Mouse (Mus musculus) midbrain, embryonic 16.5 days (tissue): ENCODE results near the gene Sfxn5. TPM values are rescaled to one million over a fixed set of nuclear protein-coding genes. Genes with fewer than 3 reads are reported as not detected.

ENCODE experiments used
- ATAC-seq: fragments of 200-750 bp; cut with Nextera tagmentation; 2 replicates; pipeline ENCODE4 v1.8.0; 2017; ENCODE audit warnings: moderate TSS enrichment
- H3K27ac ChIP-seq: fragments of 300-500 bp; sonication (generic); 2 replicates; pipeline ENCODE4 v1.5.1; 2014; ENCODE audit warnings: mild to moderate bottlenecking, low read length, mixed read lengths
- H3K27me3 ChIP-seq: fragments of 300-500 bp; sonication (generic); 2 replicates; pipeline ENCODE4 v1.6.1; 2014; ENCODE audit warnings: low read depth, low read length, mixed read lengths; ENCODE audit not compliant: control insufficient read depth, insufficient read depth
- H3K36me3 ChIP-seq: fragments of 300-500 bp; sonication (generic); 2 replicates; pipeline ENCODE4 v1.6.1; 2014; ENCODE audit warnings: mild to moderate bottlenecking, low read length, moderate library complexity, mixed read lengths; ENCODE audit not compliant: control insufficient read depth, insufficient read depth
- H3K4me1 ChIP-seq: fragments of 300-500 bp; sonication (generic); 2 replicates; pipeline ENCODE4 v1.6.1; 2014; ENCODE audit warnings: mild to moderate bottlenecking, low read length, mixed read lengths; ENCODE audit not compliant: control insufficient read depth, insufficient read depth
- H3K4me2 ChIP-seq: fragments of 300-500 bp; sonication (generic); 2 replicates; pipeline ENCODE4 v1.6.1; 2014; ENCODE audit warnings: mild to moderate bottlenecking, low read length, mixed read lengths
- H3K4me3 ChIP-seq: fragments of 300-500 bp; sonication (generic); 2 replicates; pipeline ENCODE4 v1.5.1; 2014; ENCODE audit warnings: low read depth, mild to moderate bottlenecking, low read length, moderate library complexity, mixed read lengths
- H3K9ac ChIP-seq: fragments of 300-500 bp; sonication (generic); 2 replicates; pipeline ENCODE4 v1.6.1; 2014; ENCODE audit warnings: low read depth, low read length, mixed read lengths
- H3K9me3 ChIP-seq: fragments of 300-500 bp; sonication (generic); replicated peaks from 2 replicates; pipeline ENCODE4 v1.6.1; 2014; ENCODE audit warnings: mild to moderate bottlenecking, low read length, mixed read lengths; ENCODE audit not compliant: control insufficient read depth, poor library complexity, severe bottlenecking
- WGBS: fragments of 180-500 bp; shearing (Covaris S2); extraction: QIAGEN DNeasy Blood & Tissue Kit; methylation state at CpG from one replicate; pipeline ENCODE4 v1.1.7; 2014; 5-methylcytosine and 5-hydroxymethylcytosine counted together
- polyA plus RNA-seq: library from polyadenylated mRNA; unstranded; fragments of >200 nt; fragmentation: Nextera tagmentation; extraction: Ambion mirVana; gene quantifications from 2 replicates; pipeline ENCODE4 v1.2.1, GENCODE M21; 2015

The Sfxn5 gene
- polyA plus RNA-seq, 1 experiment from 2014 or later, result 41.3 TPM

DNA sequence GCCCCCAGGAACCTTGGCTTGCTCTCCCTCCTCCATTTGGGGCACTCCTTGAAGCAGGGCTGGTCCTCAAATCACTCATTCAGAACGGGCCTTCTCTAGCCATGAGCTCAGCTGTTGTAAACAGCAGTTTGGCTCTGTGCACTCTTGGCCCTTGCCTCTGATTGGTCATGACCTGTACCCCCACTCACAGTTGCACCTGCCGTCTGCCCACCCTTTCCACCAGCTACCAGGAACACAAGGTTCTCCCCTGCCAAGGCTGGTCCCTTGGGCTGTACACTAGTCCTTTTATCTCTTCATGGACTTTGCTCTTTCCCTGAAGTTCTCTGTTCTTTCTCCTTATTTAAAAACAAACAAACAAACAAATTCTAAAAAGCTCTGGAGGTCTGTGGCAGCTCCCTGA lies 105.7 kb downstream of the Sfxn5 start:
- ATAC-seq, result no peak
- Histone ChIP-seq H3K9ac (no peak overlapping the region), H3K4me3 (no peak overlapping the region), H3K27ac (no peak overlapping the region), H3K4me2 (no peak overlapping the region), H3K9me3 (no peaks in the 10 kb centered on the region), H3K27me3 (no peaks in the 10 kb centered on the region), H3K36me3 (no peaks in the 10 kb centered on the region), H3K4me1 (no peaks in the 10 kb centered on the region)
- WGBS, result 77% methylated on average over 2 of the region's 2 CpGs

DNA sequence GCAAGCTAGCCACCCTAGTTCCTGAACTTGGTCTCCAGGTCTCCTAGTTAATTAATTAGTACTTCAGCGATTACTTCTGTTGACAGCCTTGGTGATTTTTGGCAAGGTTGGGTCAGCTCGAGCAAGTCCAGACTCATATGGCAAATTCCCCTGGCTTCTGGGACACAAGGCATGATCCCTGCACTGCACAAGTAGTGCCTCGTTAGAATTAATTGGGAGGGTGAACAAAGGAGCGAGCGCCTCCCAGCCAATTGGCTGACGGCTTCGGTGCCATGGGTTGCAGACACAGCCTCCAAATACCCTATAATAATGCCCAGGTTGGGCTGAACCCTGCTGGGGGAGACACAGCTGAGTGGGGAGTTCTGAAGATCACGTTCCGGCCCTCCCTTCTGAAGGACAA lies 106.7 kb downstream of the Sfxn5 start:
- Histone ChIP-seq H3K27ac (no peak overlapping the region), H3K4me1 (no peaks in the 10 kb centered on the region), H3K9me3 (no peaks in the 10 kb centered on the region), H3K9ac (no peak overlapping the region), H3K36me3 (no peaks in the 10 kb centered on the region), H3K4me2 (no peak overlapping the region), H3K27me3 (no peaks in the 10 kb centered on the region), H3K4me3 (no peak overlapping the region)
- WGBS, result 73% methylated on average over 9 of the region's 9 CpGs
- ATAC-seq, result no peak

- H3K36me3 ChIP-seq, result no peaks in the 10 kb centered on the region
- H3K4me3 ChIP-seq, result no peak overlapping the region
- ATAC-seq, result no peak
- H3K4me2 ChIP-seq, result no peak overlapping the region
- no peak overlapping the region for H3K27ac ChIP-seq
- H3K27me3 ChIP-seq, result no peaks in the 10 kb centered on the region
- H3K4me1 ChIP-seq, result no peaks in the 10 kb centered on the region
- H3K9me3 ChIP-seq, result no peaks in the 10 kb centered on the region
- 30% methylated on average over 15 of the region's 15 CpGs for WGBS
- no peak overlapping the region for H3K9ac ChIP-seq
These were observed 108.8 kb downstream of the Sfxn5 start for GRCm38 (mm10) chr6:85224442-85224891.

GRCm38 (mm10) chr6:85223498-85224150 lies 109.6 kb downstream of the Sfxn5 start:
- WGBS, result 43% methylated on average over 14 of the region's 14 CpGs
- no peak overlapping the region for H3K27ac ChIP-seq

DNA sequence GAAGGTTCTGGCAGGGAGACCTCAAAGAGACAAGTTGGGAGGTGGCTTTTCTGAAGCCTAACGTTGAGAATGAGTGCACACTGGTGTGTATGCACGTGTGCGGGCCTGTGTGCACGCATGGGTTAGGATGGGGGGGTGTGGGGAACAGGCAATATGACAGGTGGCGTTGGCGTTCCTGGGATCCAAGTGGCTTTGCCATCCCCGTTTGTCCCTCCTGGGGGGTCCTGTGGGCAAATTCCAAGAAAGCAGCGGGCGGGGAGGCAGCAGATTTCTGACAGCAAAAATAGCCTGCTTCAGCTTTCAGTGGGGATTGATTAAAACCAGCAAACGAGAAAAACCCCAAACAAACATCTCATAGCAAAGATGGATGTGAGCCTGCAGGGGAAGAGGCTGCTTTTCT lies 110.7 kb downstream of the Sfxn5 start:
- no peaks in the 10 kb centered on the region for H3K9me3 ChIP-seq
- 79% methylated on average over 10 of the region's 10 CpGs for WGBS
- H3K9ac ChIP-seq, result no peak overlapping the region
- no peak for ATAC-seq
- no peaks in the 10 kb centered on the region for H3K4me1 ChIP-seq
- no peak overlapping the region for H3K4me2 ChIP-seq
- H3K27ac ChIP-seq, result no peak overlapping the region
- no peak overlapping the region for H3K4me3 ChIP-seq
- H3K36me3 ChIP-seq, result no peaks in the 10 kb centered on the region
- no peaks in the 10 kb centered on the region for H3K27me3 ChIP-seq

More at GRCm38 (mm10) chr6:85223498-85224150, 109.6 kb downstream of the Sfxn5 start:
- H3K4me1 ChIP-seq, result no peaks in the 10 kb centered on the region
- H3K4me3 ChIP-seq, result no peak overlapping the region
- no peak overlapping the region for H3K4me2 ChIP-seq
- H3K27me3 ChIP-seq, result no peaks in the 10 kb centered on the region
- H3K36me3 ChIP-seq, result no peaks in the 10 kb centered on the region
- ATAC-seq, result no peak
- no peaks in the 10 kb centered on the region for H3K9me3 ChIP-seq
- H3K9ac ChIP-seq, result no peak overlapping the region

DNA sequence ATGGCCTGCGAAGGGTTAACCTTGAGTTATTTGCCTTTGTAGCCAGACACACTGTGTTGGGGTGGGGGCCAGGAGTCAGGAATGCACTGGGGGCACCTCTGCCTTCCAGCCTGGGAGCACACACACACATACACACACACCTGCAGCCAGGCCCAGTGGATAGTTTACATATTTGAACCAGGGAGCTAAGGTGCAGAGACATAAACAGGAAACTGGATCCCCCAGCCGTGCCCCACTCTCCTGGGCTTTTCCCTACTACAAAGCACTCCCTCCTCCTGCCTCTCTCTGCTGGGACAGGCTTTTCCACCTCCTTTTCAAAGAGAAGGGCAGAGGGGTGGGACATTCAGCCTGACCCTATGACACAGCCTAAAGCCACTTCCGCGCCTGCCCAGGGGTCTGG lies 112.3 kb downstream of the Sfxn5 start:
- 43% methylated on average over 4 of the region's 4 CpGs for WGBS
- H3K4me3 ChIP-seq, result no peak overlapping the region
- no peaks in the 10 kb centered on the region for H3K27me3 ChIP-seq
- no peaks in the 10 kb centered on the region for H3K4me1 ChIP-seq
- H3K4me2 ChIP-seq, result no peak overlapping the region
- ATAC-seq, result no peak
- H3K9me3 ChIP-seq, result no peaks in the 10 kb centered on the region
- H3K27ac ChIP-seq, result no peak overlapping the region
- H3K36me3 ChIP-seq, result no peaks in the 10 kb centered on the region
- no peak overlapping the region for H3K9ac ChIP-seq

- Histone ChIP-seq H3K4me1 (no peaks in the 10 kb centered on the region), H3K27ac (no peak overlapping the region)
These were observed 113.5 kb downstream of the Sfxn5 start for GRCm38 (mm10) chr6:85219706-85220105.

GRCm38 (mm10) chr6:85218684-85219445 lies 114.4 kb downstream of the Sfxn5 start:
- Histone ChIP-seq H3K27me3 (no peaks in the 10 kb centered on the region), H3K36me3 (no peaks in the 10 kb centered on the region), H3K4me3 (no peak overlapping the region), H3K4me2 (no peak overlapping the region), H3K9ac (0 out of 2 replicates have a peak overlapping the region, but pooled peaks have one; percentile 31), H3K9me3 (no peaks in the 10 kb centered on the region), H3K4me1 (no peaks in the 10 kb centered on the region), H3K27ac (peak overlapping the region; percentile 12; the same call in 1 of the 2 replicates)
- no peak for ATAC-seq
- 28% methylated on average over 5 of the region's 5 CpGs for WGBS

More at GRCm38 (mm10) chr6:85219706-85220105, 113.5 kb downstream of the Sfxn5 start:
- Histone ChIP-seq H3K9me3 (no peaks in the 10 kb centered on the region), H3K36me3 (no peaks in the 10 kb centered on the region), H3K27me3 (no peaks in the 10 kb centered on the region), H3K4me3 (no peak overlapping the region), H3K4me2 (no peak overlapping the region), H3K9ac (no peak overlapping the region)
- ATAC-seq, result no peak
- WGBS, result 95% methylated on average over 11 of the region's 11 CpGs

GRCm38 (mm10) chr6:85218251-85218650 lies 115.0 kb downstream of the Sfxn5 start:
- Histone ChIP-seq H3K4me1 (no peaks in the 10 kb centered on the region), H3K4me3 (no peak overlapping the region), H3K9me3 (no peaks in the 10 kb centered on the region), H3K36me3 (no peaks in the 10 kb centered on the region), H3K4me2 (no peak overlapping the region), H3K27ac (no peak overlapping the region), H3K27me3 (no peaks in the 10 kb centered on the region), H3K9ac (no peak overlapping the region)
- ATAC-seq, result no peak
- WGBS, result 61% methylated on average over 4 of the region's 4 CpGs
